Mouse (Mus musculus) CH12.LX (cell line): ENCODE results near the gene Rnf144b.

Experiments used
- CTCF ChIP-seq, 2 experiments: IDR thresholded peaks in 1 of 2; conservative IDR thresholded peaks in 1 of 2; 2 replicates each; pipeline ENCODE4 v1.5.1; 2011 to 2012; ENCODE audit warnings: low read depth in 2 of 2, low read length in 2 of 2, improper control_type of control experiment in 1 of 2, inconsistent platforms in 1 of 2, mild to moderate bottlenecking in 1 of 2, moderate library complexity in 1 of 2
- MXI1 ChIP-seq: IDR thresholded peaks from 2 replicates; pipeline ENCODE4 v1.6.1; 2011; ENCODE audit warnings: mild to moderate bottlenecking, low read depth, low read length, improper control_type of control experiment
- ZMIZ1 ChIP-seq: IDR thresholded peaks from 2 replicates; pipeline ENCODE4 v1.6.1; 2012; ENCODE audit warnings: low read depth, mild to moderate bottlenecking, inconsistent platforms, low read length, improper control_type of control experiment

DNA sequence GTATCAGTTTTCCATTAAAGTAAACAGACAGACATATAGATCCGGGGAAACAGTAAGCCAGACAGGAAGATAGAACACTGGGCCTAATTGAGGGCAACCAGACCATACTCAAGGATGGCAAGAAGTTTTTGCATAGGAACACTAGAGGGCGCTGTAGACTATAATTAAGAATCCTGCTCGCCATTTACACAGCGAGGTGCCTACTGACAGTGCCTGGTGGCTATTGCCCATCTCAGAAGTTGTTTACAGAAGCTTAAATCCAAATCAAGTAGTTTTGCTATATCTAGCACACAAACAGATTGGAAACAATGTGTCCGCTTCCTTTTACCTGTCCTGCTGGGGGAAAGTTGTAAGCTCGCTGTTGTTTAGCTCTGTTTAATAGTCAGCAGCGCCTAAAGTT is 29.9 kb downstream of the Rnf144b start:
- TF ChIP-seq MXI1 = no peak
- TF ChIP-seq CTCF (conservative IDR thresholded peaks at IDR 0.05 in 1 of 2, IDR thresholded peaks at IDR 0.05 in 1 of 2; ENCODE audit: low read depth in 2 of 2, low read length in 2 of 2) = peak; percentile 58 to 76
- TF ChIP-seq ZMIZ1 = no peak
